Mouse (Mus musculus) right cerebral cortex, adult 18-20 months (tissue): ENCODE data around the gene Ier3.
A peak's percentile ranks its signal among the peaks of the same experiment; 100 is the strongest.
"Not testable (repeated sequence)": the region's sequence is repeated elsewhere in the genome, so short reads cannot be mapped to it uniquely, and the experiment has no call there.

Experiments used
- DNase-seq: peaks from one replicate; pipeline ENCODE4 v3.0.0; 2022; ENCODE audit warnings: mixed read lengths

Ier3 gene

DNA sequence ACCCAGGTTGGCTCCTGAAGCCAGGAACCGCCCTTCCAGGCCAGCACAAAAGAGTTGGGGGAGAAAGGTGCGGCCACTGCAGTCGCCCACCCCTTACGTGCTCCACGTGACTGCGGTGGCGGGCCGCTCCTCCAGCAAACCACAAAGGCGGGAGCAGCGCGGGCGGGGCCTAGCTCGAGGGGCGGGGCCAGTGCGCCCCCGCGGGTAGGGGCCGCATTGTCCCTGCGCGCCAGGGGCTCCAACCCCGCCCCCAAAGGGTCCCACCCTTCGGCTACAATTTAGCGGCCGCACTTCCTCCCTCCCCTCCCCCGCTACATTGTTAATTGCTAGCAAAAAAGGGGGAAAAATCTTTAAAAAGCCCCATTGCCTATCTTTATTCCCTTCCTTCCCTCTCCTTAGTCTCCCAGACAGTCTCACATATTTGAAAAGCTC lies 15.5 kb downstream of the Ier3 start:
- DNase-seq, result peak; percentile 90

- DNase-seq, result no peak
Observed at GRCm38 (mm10) chr17:35837487-35837886, 16.0 kb downstream of the Ier3 start.

DNA sequence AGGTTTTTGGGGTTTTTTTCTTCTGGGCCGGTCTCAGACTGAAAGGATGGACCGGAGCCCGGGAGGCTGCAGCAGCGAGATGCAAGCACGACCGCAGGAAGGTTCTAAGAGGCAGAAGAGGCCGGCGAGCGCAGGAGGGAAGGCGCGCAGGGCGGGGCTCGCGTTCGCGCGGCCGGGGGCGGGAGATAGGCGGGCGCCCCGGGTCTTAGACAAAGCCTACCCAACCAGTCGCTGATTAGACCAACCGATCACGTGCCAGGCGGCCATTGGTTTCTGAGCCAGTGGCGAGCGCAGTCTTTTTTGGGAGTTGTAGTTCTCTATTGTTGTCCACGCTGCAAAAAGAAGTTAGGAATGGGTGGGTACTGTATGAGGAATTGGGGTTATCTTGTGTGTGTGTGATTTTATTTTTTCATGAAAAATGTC lies 16.6 kb downstream of the Ier3 start, which contains the start of gene Tubb5:
Gene Tubb5, minus strand, starts transcription at position 185 of the 423 bp plus-strand sequence.
- DNase-seq, result peak; percentile 98

DNA sequence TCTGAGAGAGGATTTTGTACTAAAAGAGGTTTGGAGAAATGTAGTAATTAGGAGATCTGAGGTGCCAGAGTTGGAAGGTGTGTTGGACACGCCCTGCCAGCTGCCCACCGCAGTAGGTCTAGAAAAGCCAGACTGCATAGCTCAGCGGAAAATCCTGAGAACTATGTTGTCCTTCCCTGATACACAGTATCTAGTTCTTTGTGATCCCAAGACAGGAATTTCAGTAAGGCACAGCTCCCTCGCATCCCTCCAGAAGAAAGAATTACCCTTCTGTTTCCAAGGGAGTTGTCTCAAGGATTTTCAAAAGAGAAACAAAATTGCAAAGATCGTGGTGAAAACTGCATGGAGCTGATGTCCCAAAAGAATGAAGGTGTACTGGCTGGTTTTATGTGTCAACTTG lies 17.1 kb downstream of the Ier3 start:
- no peak for DNase-seq

DNA sequence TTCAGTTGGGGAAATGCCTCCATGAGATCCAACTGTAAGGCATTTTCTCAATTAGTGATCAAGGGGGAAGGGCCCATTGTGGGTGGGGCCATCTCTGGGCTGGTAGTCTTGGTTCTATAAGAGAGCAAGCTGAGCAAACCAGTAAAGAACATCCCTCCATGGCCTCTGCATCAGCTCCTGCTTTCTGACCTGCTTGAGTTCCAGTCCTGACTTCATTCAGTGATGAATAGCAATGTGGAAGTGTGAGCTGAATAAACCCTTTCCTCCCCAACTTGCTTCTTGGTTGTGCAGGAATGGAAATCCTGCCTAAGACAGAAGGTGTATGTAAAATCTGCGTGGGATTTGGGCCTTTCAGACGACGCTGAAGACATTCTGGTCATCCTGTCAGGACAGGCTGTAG lies 17.5 kb downstream of the Ier3 start:
- not testable (repeated sequence) for DNase-seq

DNA sequence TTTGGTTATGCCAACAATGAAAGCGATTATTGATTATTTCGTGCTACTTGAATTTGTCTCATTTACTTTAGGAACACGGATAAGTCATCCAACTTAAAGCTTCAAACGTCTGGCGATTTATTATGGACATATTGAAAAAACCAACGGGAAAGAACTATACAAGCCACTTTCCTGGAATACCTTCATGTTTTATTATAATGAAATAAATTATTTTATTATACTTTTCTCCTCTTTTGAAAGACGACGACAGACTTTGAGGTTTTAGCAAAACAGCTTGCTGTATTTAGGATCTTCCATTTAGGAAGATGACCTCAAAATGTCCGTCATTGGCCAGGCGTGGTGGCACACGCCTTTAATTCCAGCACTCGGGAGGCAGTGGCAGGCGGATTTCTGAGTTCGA lies 19.1 kb downstream of the Ier3 start:
- no peak for DNase-seq

- DNase-seq, result peak; percentile 100
Observed at GRCm38 (mm10) chr17:35841076-35841950, 19.8 kb downstream of the Ier3 start, which contains the start of gene Mdc1. Mdc1 (plus strand) TSS chr17:35841515.

GRCm38 (mm10) chr17:35842006-35842405 lies 20.5 kb downstream of the Ier3 start:
- no peak for DNase-seq

- DNase-seq, result no peak
Observed at GRCm38 (mm10) chr17:35843514-35843913, 22.0 kb downstream of the Ier3 start.

DNA sequence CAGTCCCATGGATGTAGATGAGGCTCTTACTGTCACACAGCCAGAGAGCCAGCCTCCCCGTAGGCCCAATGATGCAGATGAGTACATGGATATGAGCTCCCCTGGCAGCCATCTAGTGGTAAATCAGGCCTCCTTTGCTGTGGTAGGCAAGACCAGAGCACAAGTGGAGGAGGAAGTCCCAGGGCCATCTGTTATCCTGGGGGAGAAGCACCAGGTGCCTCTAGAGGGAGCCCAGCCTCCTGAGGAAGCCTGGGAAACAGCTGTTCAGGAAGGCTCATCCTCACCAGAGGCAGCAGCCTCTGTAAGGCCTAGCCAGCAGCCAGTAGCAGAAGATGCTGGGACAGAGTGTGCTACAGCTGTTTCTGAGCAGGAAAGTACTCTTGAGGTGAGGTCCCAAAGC lies 26.6 kb downstream of the Ier3 start:
- DNase-seq, result peak; percentile 72

- no peak for DNase-seq
Observed at GRCm38 (mm10) chr17:35850974-35851373, 29.5 kb downstream of the Ier3 start.

GRCm38 (mm10) chr17:35859371-35859770 lies 37.9 kb downstream of the Ier3 start:
- no peak for DNase-seq

DNA sequence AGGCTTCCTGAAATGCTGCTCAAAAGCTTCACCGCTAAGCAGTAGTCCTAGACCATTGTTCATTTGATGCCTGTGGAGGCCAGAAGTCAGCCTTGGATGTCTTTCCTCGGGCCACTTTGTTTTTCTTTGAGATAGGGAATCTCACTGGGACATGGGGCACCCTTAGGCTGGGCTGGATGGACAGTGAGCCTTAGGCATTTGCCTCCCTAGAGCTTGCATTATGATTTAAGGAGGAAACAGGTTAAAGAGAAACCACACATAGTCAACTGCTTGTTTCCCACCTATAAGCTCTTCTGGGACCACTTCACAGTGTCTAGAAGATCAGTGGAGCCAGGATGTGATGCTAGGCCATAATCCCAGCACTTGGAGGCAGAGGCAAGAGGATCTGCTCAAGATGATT lies 38.4 kb downstream of the Ier3 start:
- DNase-seq, result no peak

- no peak for DNase-seq
Observed at GRCm38 (mm10) chr17:35860831-35861197, 39.3 kb downstream of the Ier3 start.

DNA sequence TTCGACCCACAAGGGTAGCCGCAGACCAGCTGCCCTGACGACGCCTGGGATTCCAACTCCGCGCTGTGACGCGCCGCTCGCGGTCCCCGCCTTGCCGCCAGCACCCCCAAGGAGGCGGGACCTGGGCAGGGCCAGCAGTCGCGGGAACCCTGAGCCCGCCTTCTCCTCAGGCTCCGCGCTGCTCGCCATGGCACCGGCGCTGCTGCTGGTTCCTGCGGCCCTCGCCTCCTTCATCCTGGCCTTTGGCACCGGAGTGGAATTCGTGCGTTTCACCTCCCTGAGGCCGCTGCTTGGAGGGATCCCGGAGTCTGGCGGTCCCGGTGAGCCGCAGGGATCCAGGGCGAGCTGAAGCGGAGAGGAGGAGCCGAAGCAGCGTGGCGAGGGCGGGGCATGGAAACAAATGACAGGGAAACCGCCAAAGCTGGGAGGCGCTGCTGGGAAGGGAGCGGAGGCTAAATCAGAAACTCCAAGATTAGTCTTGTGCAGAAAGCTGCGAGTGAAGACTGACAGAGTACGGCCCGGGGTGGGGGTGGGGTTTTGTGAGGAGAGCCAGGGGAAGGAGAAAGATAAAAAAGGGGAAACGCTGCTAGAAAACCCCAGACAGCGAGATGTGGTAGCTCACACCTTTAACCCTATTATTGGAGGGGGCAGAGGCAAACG lies 39.8 kb downstream of the Ier3 start, which contains the start of gene Nrm:
Gene Nrm, plus strand, starts transcription at position 121 of the 660 bp plus-strand sequence.
- peak; percentile 92 for DNase-seq

DNA sequence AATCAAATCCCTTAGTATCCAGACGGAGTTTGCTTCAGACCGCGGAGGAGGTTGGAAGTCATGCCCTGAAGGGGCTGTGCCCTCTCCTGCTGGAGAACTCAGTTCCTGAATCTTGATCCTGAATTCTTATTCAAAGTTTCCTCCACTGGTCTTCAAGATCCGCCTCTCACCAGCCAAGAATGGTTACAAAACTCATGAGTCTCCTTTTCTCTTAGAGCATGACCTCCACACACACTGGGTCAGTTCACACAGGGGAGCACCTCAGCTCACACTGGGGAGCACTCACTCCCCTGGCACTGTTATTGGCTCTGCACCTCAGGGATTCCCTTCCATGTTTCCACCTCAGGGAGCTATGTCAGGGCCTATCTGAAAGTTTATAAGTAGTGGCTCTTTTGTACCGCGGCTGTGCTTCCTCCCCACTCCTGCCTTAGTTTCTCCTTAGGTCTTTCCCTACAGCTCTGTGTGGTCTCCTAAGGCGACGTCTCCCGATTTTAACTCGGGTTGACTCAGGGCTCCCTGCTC lies 43.4 kb downstream of the Ier3 start:
- DNase-seq, result no peak

DNA sequence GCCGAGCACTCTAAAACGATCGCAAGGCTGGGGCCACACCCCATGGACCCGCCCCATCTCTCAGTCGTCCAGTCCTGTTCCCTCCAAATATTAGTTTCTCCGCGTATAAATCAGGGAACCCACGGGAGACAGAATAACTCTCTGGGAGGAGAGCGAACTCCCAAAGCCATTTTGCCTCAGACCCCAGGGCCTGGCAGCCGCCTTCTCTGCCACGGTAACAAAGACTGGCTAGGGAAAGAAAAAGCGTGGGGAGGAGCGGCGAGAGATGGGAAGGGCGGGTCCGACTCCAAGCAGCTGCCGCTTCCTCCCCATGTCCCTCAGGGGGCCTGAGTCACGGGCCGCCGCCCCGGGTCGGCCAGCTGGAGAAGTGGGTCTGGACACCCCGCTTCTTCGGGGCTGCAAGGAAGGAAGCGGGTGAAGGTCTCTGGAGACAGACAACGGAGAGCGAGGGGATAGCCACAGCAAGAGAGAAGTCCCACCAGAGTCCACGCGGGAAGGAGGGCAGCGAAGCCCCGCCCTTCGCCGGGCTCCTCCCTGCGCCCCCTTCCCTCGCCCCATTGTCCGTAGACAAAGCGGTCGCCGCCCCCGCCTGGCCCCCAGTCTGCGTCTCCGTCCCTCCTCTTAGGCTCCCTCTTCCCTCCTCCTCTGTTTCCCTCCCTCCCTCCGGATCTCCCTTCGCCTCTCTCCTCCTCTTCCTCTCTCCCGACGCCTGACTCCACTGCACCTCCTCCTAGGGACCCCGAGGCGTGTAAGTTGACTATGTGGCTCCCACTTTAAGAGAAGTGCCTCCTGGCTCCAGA lies 44.2 kb downstream of the Ier3 start, which contains the start of gene Ppp1r18:
Gene Ppp1r18, plus strand, starts transcription at position 113 of the 800 bp plus-strand sequence.
- no peak for DNase-seq

DNA sequence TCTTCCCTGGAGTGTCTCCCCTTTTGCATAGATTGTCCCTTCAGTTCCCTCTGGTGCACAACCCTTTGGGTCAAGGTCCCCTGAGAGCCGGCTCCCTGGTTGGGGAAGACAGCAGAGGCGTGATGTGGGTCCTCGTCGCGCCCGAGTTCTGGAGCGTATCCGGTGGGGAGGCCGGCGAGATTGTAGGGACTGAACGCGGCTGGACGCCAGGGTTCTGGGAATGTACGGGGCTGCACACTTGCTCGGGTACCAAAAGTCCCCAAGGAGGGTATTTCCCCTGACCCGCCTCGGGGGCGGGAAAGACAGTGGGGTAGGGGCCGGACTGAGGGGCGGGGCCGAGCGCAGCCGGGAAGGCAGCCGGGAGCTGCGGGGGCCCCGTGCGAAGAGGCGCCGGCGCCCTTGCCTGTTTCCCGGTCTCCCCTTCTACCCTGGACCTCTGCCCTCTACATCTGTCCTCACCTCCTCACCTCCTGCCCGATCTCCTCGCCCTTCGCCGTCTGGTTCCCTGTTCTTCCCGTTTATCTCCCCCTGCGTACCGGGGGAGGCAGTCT lies 44.9 kb downstream of the Ier3 start:
- no peak for DNase-seq

DNA sequence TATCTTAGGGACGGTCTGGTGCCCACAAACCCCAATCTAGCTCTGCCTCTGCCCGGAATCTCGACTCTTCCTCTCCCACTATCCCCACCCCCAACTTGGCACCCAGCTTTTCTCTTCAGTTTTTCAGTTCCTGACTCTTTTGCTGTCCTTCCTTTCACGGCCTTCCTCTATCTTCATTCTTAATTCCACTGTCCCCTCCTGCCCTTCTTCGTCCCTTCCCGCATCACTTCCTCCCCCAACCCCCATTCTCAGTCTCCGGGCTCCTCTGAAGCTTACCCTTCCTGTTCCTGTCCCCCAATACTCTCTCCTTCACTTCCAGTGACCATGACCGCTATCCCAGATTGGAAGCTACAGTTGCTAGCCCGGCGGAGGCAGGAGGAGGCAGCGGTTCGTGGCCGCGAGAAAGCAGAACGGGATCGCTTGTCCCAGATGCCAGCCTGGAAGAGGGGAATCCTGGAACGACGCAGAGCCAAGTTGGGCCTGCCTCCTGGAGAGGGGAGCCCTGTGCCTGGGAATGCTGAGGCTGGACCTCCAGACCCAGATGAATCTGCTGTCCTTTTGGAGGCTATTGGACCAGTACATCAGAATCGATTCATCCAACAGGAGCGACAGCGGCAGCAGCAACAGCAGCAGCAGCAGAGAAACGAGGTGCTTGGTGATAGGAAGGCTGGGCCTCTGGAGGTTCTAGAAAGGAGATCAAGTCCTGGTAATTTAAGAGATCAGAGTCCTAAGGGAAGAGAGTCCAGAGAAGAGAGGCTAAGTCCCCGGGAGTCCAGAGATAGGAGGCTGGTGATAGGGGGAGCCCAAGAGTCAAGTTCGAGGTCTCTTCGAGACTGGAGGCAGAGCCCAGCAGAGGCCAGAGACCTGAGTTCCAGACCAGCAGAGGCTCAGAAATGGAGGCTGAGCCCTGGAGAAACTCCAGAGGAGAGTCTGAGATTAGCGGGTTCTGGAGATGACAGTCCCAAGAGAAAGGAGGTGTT lies 45.7 kb downstream of the Ier3 start:
- no peak for DNase-seq

GRCm38 (mm10) chr17:35868165-35868820 lies 46.8 kb downstream of the Ier3 start:
- DNase-seq, result no peak

DNA sequence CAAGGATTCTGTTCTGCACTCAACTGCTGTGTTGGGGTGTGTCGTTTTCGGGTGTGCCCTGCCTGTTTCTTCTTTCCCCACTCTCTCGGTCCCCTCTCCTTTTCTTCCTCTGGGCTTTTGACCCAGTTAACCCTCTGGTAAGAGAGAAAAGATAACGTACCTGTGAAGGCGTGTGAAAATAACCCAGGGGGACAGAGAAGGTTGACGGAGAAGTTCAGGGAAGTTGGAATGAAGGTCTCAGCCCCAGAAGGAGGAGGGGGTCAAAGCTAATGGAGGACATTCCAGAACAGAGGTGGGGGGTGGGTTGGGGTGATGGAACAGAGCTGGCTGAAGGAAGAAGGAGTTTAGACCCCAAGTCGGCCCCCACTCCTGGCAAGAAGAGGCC lies 47.5 kb downstream of the Ier3 start:
- DNase-seq, result no peak
